Mouse (Mus musculus): ENCODE measurements around the gene Cd72.

Gene Cd72

GRCm38 (mm10) chr4:43404697-43405096, 49.7 kb downstream of the Cd72 start:
- DNase-seq (ENCODE audit: low read depth, low spot score): no peak

DNA sequence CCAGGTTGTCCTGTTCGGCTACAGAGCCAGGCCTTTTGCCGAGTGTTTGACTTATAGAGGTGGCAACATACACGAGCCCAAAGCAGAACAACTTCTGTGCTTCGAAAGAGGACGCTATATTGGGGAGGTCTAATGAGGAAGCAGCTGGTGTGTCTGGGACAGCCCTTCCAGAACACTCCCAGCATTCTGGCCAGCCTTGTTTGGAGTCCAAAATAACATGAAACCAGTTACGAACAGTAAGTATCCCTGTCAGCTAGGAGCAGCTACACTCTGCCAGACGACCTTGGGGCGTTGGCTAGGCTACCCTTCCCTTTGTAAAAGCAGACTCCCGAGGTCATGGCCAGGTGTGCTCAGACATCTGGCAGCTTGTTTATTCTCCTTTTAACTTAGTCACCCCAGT, 52.2 kb downstream of the Cd72 start:
- DNase-seq (ENCODE audit: low read depth, low spot score): peak; percentile 59

DNA sequence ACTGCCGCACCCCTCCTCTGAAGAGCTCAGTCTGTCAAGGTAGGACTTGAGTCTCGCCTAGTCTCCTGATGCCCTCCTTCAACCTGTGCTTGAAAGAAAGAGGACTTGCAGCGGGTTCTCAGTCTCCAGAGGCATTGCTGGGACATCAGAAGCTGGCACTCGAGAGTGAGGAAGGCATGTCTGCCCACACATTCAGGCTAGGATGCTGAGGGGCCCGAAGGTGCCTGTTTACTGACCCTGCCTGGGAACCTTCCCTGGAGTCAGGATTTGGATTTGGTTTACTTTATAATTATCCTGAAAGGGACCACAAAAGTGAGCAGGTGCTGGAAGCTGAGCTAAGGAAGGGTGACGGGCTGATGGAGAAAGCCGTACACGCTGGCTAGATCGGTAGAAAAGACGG, 52.9 kb downstream of the Cd72 start:
- no peak for DNase-seq (ENCODE audit: low read depth, low spot score)

- DNase-seq (ENCODE audit: low read depth, low spot score): no peak
Measured at GRCm38 (mm10) chr4:43400976-43401375, 53.5 kb downstream of the Cd72 start.

DNA sequence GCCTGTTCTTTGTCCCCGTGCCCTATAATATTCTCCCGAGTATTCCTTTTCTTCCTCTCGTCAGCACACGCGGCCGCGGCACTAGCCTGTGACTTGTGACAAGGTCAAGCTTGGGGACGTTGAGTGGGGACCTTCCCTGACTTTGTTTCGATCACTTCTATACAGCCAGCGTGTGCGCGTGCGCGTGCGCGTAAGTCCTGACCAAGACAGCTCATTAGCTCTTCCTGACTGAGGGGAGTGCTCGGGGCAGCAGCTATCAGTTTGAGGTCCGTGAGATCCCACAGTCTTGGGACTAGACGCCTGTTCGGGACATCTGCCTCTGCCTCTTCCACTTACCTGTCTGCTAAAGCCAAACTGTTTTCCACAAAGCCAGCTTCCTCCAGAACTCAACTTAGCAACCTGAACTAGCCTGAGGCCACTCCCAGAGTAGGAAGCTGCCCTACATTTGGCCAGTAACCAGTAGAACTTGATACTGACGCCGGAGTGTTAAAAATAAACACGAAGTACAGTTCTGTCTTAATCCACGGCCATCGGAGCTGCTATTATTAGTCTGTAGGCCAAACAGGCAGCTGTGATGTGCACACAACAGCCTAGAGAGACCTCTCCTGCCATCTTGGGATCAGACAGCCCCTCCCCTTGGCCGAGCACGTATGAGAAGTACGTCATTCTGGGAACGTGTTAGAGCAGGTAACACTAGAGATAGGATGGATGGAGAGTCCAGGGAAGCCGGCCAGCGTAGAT, 54.9 kb downstream of the Cd72 start:
- no peak for DNase-seq (ENCODE audit: low read depth, low spot score)

DNA sequence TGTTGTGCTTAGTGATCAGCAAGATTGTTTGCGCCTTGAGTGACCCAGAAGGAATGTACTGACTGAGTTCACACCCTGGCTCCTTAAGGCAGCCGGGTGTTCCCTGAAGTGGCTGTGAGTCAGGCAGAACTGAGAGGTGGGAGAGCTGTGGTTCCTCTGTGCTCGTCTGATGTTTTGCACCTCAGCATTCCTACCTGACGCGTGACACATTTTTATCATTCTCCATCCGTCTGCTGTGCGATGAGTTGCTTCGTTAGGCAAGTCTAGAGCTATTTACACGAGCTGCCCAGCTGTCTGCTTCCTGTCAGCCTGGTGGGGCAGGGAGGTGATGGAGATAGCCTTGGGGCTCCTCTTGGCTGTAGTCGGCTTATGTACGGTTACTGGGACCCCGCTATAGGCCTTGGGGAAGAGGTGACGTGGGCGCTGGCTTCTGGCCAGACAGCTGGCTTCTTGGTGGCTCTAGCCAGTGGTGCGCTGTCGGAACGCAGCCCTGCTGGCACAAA, 55.5 kb downstream of the Cd72 start:
- DNase-seq (ENCODE audit: low read depth, low spot score): no peak

DNA sequence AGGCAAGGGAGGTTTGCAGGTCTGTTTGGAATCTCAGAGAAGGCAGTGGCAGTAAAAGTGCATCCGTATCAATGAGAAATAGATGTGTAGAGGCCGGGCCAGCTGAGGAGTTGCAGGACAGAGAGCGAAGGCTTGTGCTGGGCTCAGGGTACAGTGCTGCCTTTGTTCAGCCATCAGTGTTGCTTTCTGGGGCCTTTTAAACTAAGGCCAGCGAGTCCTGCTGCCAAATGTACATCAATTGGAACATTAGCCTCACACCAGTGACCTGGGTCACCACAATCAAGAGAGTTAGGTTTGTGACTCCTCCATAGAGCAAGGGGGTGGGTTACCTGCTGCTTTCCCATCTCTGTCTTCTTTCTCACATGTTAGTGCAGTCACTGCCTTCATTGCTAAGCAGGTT, 56.4 kb downstream of the Cd72 start:
- DNase-seq (ENCODE audit: low read depth, low spot score): no peak

Measured in A20 (cell line).